Mouse (Mus musculus): ENCODE results near the gene Etfbkmt.

GRCm38 (mm10) chr6:149184007-149184406 lies 44.4 kb downstream of the Etfbkmt start:
- TF ChIP-seq CTCF (IDR thresholded peaks at IDR 0.05) = no peak
- TF ChIP-seq EP300 (IDR thresholded peaks at IDR 0.05) = no peak
